Mouse (Mus musculus): Measurements from ENCODE around the gene Wdr74. TPM values are rescaled to one million over a fixed set of nuclear protein-coding genes. Genes with fewer than 3 reads are reported as not detected.

Gene Wdr74
- polyA plus RNA-seq, 1 experiment from 2014 or later: 82.6 TPM

GRCm38 (mm10) chr19:8790171-8790570 lies 54.5 kb downstream of the Wdr74 start:
- H3K27me3 ChIP-seq: no peaks in the 10 kb centered on the region
- no peak overlapping the region for H3K4me2 ChIP-seq
- ATAC-seq (ENCODE audit: low FRiP score): no peak
- H3K36me3 ChIP-seq: peaks cover 37% of the 10 kb centered on the region
- H3K4me3 ChIP-seq: no peak overlapping the region
- H3K27ac ChIP-seq: no peak overlapping the region
- peaks cover 16% of the 10 kb centered on the region for H3K4me1 ChIP-seq (replicated peaks)
- H3K9ac ChIP-seq: no peak overlapping the region
- H3K9me3 ChIP-seq: no peaks in the 10 kb centered on the region
- 91% methylated on average over 7 of the region's 7 CpGs for WGBS

Small RNAs within 50 kb of the gene (microRNA-seq; reads per million reads assigned to microRNA genes)
- gene Mir6992: not detected

Other genes starting within 250 kb of the Wdr74 start
- 4.4 and 4.8 TPM in 2 replicates for gene Slc22a8, start 144.6 kb upstream of the Wdr74 start, polyA plus RNA-seq (2015; fragmentation: Nextera tagmentation; extraction: Ambion mirVana)
- 8.3 and 9.8 TPM in 2 replicates for gene Slc22a6, start 117.8 kb upstream of the Wdr74 start, polyA plus RNA-seq (2015; fragmentation: Nextera tagmentation; extraction: Ambion mirVana)
- gene Chrm1, start 72.0 kb upstream of the Wdr74 start, polyA plus RNA-seq (2015; fragmentation: Nextera tagmentation; extraction: Ambion mirVana): 0.51 and 0.71 TPM in 2 replicates
- 153 and 163 TPM in 2 replicates for gene Slc3a2, start 12.5 kb upstream of the Wdr74 start, polyA plus RNA-seq (2015; fragmentation: Nextera tagmentation; extraction: Ambion mirVana)
- gene 1700092M07Rik, start 4.9 kb downstream of the Wdr74 start, polyA plus RNA-seq (2015; fragmentation: Nextera tagmentation; extraction: Ambion mirVana): 1.9 and 3.0 TPM in 2 replicates
- 120 and 128 TPM in 2 replicates for gene Stx5a, start 5.6 kb downstream of the Wdr74 start, polyA plus RNA-seq (2015; fragmentation: Nextera tagmentation; extraction: Ambion mirVana)
- gene Nxf1, start 21.2 kb downstream of the Wdr74 start, polyA plus RNA-seq (2015; fragmentation: Nextera tagmentation; extraction: Ambion mirVana): 168 and 170 TPM in 2 replicates
- gene Tmem223, start 35.2 kb downstream of the Wdr74 start, polyA plus RNA-seq (2015; fragmentation: Nextera tagmentation; extraction: Ambion mirVana): 257 and 258 TPM in 2 replicates
- 38.1 and 38.6 TPM in 2 replicates for gene Tmem179b, start 38.6 kb downstream of the Wdr74 start, polyA plus RNA-seq (2015; fragmentation: Nextera tagmentation; extraction: Ambion mirVana)
- gene Taf6l, start 50.6 kb downstream of the Wdr74 start, polyA plus RNA-seq (2015; fragmentation: Nextera tagmentation; extraction: Ambion mirVana): 27.1 and 30.1 TPM in 2 replicates
- 153 and 163 TPM in 2 replicates for gene Polr2g, start 62.8 kb downstream of the Wdr74 start, polyA plus RNA-seq (2015; fragmentation: Nextera tagmentation; extraction: Ambion mirVana)
- gene Zbtb3, start 66.7 kb downstream of the Wdr74 start, polyA plus RNA-seq (2015; fragmentation: Nextera tagmentation; extraction: Ambion mirVana): 8.0 and 8.4 TPM in 2 replicates
- 60.4 and 61.4 TPM in 2 replicates for gene Ttc9c, start 83.5 kb downstream of the Wdr74 start, polyA plus RNA-seq (2015; fragmentation: Nextera tagmentation; extraction: Ambion mirVana)
- 5.8 and 6.3 TPM in 2 replicates for gene Hnrnpul2, start 84.2 kb downstream of the Wdr74 start, polyA plus RNA-seq (2015; fragmentation: Nextera tagmentation; extraction: Ambion mirVana)
- gene AC129217.1, start 93.9 kb downstream of the Wdr74 start, polyA plus RNA-seq (2015; fragmentation: Nextera tagmentation; extraction: Ambion mirVana): not detected in 2 replicates
- gene Bscl2, start 101.6 kb downstream of the Wdr74 start, polyA plus RNA-seq (2015; fragmentation: Nextera tagmentation; extraction: Ambion mirVana): 82.9 and 84.0 TPM in 2 replicates
- gene Gng3, start 103.4 kb downstream of the Wdr74 start, polyA plus RNA-seq (2015; fragmentation: Nextera tagmentation; extraction: Ambion mirVana): 346 and 374 TPM in 2 replicates
- 1.0 and 1.3 TPM in 2 replicates for gene Lrrn4cl, start 114.9 kb downstream of the Wdr74 start, polyA plus RNA-seq (2015; fragmentation: Nextera tagmentation; extraction: Ambion mirVana)
- gene Ubxn1, start 135.7 kb downstream of the Wdr74 start, polyA plus RNA-seq (2015; fragmentation: Nextera tagmentation; extraction: Ambion mirVana): 162 TPM in 2 replicates
- gene Uqcc3, start 145.1 kb downstream of the Wdr74 start, polyA plus RNA-seq (2015; fragmentation: Nextera tagmentation; extraction: Ambion mirVana): 71.0 and 72.3 TPM in 2 replicates
- gene Lbhd1, start 147.9 kb downstream of the Wdr74 start, polyA plus RNA-seq (2015; fragmentation: Nextera tagmentation; extraction: Ambion mirVana): 45.3 and 57.7 TPM in 2 replicates
- not detected in 2 replicates for gene Gm49403, start 148.1 kb downstream of the Wdr74 start, polyA plus RNA-seq (2015; fragmentation: Nextera tagmentation; extraction: Ambion mirVana)
- 56.5 and 61.6 TPM in 2 replicates for gene 1810009A15Rik, start 153.0 kb downstream of the Wdr74 start, polyA plus RNA-seq (2015; fragmentation: Nextera tagmentation; extraction: Ambion mirVana)
- gene Gm49416, start 153.1 kb downstream of the Wdr74 start, polyA plus RNA-seq (2015; fragmentation: Nextera tagmentation; extraction: Ambion mirVana): not detected in 2 replicates
- gene Ints5, start 157.2 kb downstream of the Wdr74 start, polyA plus RNA-seq (2015; fragmentation: Nextera tagmentation; extraction: Ambion mirVana): 34.3 and 34.6 TPM in 2 replicates
- gene Ganab, start 162.2 kb downstream of the Wdr74 start, polyA plus RNA-seq (2015; fragmentation: Nextera tagmentation; extraction: Ambion mirVana): 91.7 and 95.9 TPM in 2 replicates
- 89.7 and 91.8 TPM in 2 replicates for gene B3gat3, start 184.5 kb downstream of the Wdr74 start, polyA plus RNA-seq (2015; fragmentation: Nextera tagmentation; extraction: Ambion mirVana)
- 1.6 and 1.8 TPM in 2 replicates for gene Rom1, start 193.5 kb downstream of the Wdr74 start, polyA plus RNA-seq (2015; fragmentation: Nextera tagmentation; extraction: Ambion mirVana)
- gene Eml3, start 193.7 kb downstream of the Wdr74 start, polyA plus RNA-seq (2015; fragmentation: Nextera tagmentation; extraction: Ambion mirVana): 9.4 and 11.3 TPM in 2 replicates
- gene Mta2, start 206.0 kb downstream of the Wdr74 start, polyA plus RNA-seq (2015; fragmentation: Nextera tagmentation; extraction: Ambion mirVana): 133 and 137 TPM in 2 replicates
- gene Tut1, start 218.0 kb downstream of the Wdr74 start, polyA plus RNA-seq (2015; fragmentation: Nextera tagmentation; extraction: Ambion mirVana): 29.4 and 31.1 TPM in 2 replicates
- gene Eef1g, start 231.2 kb downstream of the Wdr74 start, polyA plus RNA-seq (2015; fragmentation: Nextera tagmentation; extraction: Ambion mirVana): 344 and 348 TPM in 2 replicates

Measured in hindbrain, embryonic 13.5 days (tissue).